Mouse (Mus musculus): ENCODE data around the gene Hbb-bh2.
A peak's percentile ranks its signal among the peaks of the same experiment; 100 is the strongest.
"Not testable (repeated sequence)": the region's sequence is repeated elsewhere in the genome, so short reads cannot be mapped to it uniquely, and the experiment has no call there.

Hbb-bh2 gene

GRCm38 (mm10) chr7:103840268-103840667 lies at the start of gene Hbb-bh2:
Hbb-bh2 (minus strand) TSS chr7:103840520.
- DNase-seq (ENCODE audit: low spot score in 2 of 2) = no peak

DNA sequence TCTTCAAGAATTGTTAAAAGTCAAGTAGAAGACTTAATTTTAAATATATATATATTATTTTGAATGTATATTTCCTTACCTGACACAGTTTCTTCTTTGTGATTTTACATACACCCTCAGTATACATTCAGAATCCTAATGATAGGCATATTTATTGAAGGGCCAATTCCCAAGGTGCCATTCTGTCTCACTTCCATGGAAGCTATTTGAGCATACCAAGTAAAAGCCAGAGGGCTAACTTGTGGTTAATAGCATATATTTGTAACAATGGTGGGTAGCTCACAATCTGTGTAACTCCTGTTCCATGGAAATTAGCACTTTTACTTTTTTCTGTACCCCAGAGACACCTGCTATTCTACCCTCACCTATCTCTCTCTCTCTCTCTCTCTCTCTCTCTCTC lies 45.8 kb upstream of the Hbb-bh2 start, which contains the start of gene Olfr66:
Gene Olfr66, minus strand, starts transcription at position 101 of the 400 bp plus-strand sequence.
- no peak for DNase-seq (ENCODE audit: low spot score in 2 of 2)

DNA sequence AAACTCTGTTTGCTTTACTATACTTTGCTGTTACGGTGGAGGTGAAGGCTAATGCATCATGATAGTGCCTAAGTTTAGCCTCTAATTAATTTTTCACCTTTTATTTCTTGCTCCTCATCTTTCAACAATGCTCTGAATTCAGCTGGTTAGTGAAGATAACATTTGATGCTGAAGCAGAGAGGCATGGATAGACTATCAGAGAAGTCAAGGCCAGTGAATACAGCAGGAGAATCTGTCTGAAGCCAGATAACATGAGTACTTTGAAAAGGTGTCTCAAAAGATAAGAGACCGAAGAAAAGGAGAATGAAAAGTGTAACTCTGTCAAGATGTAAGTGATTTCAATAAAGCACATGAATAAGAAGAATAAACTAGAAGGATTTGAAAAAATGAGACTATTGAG lies 36.8 kb upstream of the Hbb-bh2 start:
- no peak for DNase-seq (ENCODE audit: low spot score in 2 of 2)

DNA sequence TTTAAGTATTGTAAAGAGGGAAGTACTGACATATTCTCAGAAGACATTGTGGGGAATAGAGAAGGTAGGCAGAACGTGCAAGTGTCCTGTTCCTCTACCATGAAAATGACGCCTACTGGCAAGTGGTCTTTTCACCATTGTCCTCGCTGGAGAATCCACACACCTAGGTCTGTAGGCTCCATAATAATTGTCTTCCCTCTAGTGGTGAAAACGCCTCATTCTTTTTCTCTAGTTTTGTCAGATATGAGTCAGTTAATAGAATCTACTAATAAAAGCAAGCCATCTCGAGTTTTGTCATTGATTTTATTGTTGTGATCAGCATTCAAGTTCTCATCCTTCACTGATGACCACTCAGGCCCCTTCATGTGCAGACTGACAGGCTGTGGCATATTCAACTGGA lies 34.1 kb upstream of the Hbb-bh2 start:
- no peak for DNase-seq (ENCODE audit: low spot score in 2 of 2)

GRCm38 (mm10) chr7:103873064-103873463 lies 32.7 kb upstream of the Hbb-bh2 start:
- DNase-seq (ENCODE audit: low spot score in 2 of 2) = peak in 1 of 2 experiments; percentile 55

GRCm38 (mm10) chr7:103870667-103871066 lies 30.3 kb upstream of the Hbb-bh2 start:
- peak in 1 of 2 experiments; percentile 62 for DNase-seq (ENCODE audit: low spot score in 2 of 2)

DNA sequence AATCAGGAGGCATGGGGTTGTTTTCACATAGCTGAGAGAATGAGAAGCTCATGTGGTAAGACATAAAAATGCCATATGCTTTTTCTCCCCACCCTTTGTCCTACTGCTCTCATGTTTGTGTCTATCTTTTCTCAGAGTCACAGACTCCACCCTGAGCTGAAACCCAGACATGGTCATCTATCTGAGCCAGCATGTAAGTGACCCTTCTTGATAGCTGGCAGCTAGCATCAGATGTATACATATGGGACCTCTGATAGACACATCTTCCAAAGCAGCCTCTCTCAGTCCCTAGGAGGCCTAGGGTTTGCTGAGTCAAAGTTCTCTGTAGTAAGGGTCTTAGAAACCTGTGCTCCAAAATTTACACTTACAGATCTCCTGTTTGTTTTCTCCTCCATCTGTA lies 25.4 kb upstream of the Hbb-bh2 start:
- DNase-seq (ENCODE audit: low spot score in 2 of 2) = peak in 1 of 2 experiments; percentile 49

- no peak for DNase-seq (ENCODE audit: low spot score in 2 of 2)
Observed at GRCm38 (mm10) chr7:103861531-103861930, 21.2 kb upstream of the Hbb-bh2 start.

GRCm38 (mm10) chr7:103860855-103861254 lies 20.5 kb upstream of the Hbb-bh2 start:
- DNase-seq (ENCODE audit: low spot score in 2 of 2) = peak; percentile 77 to 91

DNA sequence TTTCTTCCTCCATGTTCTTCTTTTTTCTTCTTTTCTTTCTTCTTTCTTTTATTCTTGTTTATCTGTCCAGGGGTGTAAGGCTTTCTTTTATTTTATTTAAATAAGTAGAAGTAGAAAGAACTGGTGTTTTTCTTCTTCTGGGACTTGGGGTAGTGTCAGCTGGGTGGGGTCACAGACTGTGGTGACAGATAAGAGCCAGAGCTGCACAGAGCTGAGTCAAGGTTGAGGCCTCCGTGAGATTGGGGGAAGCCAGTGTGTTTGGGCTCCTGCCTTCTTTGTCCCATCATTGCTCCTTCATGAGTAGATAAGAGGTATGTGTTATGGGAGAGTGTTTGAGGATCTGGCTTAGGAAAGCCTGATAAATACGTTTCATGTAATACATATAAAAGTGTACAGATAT lies 18.8 kb upstream of the Hbb-bh2 start:
- peak in 1 of 2 experiments; percentile 81 for DNase-seq (ENCODE audit: low spot score in 2 of 2)

GRCm38 (mm10) chr7:103854669-103855068 lies 14.3 kb upstream of the Hbb-bh2 start:
- no peak for DNase-seq (ENCODE audit: low spot score in 2 of 2)

- DNase-seq (ENCODE audit: low spot score in 2 of 2) = no peak
Observed at GRCm38 (mm10) chr7:103853090-103853489, 12.8 kb upstream of the Hbb-bh2 start, which contains the start of gene Hbb-y. Hbb-y (minus strand) TSS chr7:103853216.

GRCm38 (mm10) chr7:103844525-103845325 lies 4.4 kb upstream of the Hbb-bh2 start:
- no peak for DNase-seq (ENCODE audit: low spot score in 2 of 2)

DNA sequence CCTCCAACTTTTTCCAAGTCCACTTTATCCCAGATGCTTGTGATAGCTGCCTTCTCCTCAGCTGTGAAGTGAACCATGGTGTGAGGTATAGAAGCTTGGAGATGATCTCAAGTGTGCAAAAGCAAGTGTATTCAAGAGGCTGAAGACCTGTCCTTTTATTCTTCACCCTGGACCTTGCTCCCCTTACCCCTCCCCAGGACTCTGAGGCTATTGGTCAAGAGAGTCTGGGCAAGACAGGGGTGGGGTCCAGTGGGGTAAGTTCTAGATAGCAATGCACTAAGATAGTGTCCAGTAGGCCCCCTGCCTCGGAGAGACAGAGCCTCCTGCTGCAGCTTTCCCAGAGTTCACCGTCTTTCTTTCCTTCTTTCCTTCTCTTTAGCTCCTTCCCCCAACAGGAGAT lies 2.7 kb upstream of the Hbb-bh2 start, which contains the start of gene Hbb-bh1:
Gene Hbb-bh1, minus strand, starts transcription at position 131 of the 400 bp plus-strand sequence.
- DNase-seq (ENCODE audit: low spot score in 2 of 2) = no peak

- DNase-seq (ENCODE audit: low spot score in 2 of 2) = peak; percentile 83 to 85
Observed at GRCm38 (mm10) chr7:103827808-103828207, 12.5 kb downstream of the Hbb-bh2 start, which contains the start of gene Hbb-bs. Hbb-bs (minus strand) TSS chr7:103828096.

DNA sequence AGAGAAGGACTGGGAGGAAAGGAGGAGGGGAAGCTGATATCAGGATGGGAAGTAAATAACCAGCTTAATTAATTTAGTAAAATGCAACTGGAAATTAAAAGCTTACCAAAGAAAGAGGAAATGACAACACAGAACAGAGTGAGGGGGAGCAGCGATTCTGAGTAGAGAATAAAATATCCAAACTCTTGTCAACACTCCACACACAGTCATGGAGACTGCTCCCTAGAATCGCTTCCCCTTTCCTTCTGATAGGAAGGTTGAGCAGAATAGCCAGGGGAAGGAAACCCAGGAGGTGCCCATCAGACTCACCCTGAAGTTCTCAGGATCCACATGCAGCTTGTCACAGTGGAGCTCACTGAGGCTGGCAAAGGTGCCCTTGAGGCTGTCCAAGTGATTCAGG lies 13.2 kb downstream of the Hbb-bh2 start:
- DNase-seq (ENCODE audit: low spot score in 2 of 2) = not testable (repeated sequence)

DNA sequence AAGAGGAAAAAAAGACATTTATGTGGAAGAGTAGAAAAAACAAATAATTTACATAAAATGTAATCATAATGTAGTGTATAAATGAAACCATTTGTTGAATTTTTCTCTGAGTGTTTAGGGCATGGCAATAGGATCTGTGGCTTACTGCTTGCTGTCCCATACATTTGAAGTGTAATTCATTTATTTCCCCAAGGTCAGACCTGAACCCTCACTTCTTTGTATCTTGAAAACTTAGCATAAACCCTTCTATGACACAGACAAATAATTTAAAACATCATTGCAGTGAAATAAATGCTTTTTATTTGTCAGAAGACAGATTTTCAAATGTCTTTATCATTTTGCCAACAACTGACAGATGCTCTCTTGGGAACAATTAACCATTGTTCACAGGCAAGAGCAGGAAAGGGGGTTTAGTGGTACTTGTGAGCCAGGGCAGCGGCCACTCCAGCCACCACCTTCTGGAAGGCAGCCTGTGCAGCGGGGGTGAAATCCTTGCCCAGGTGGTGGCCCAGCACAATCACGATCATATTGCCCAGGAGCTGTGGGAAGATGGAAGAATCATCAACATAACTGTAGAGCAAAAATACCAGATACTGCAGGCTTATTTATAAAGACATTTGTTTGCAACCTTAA lies 13.9 kb downstream of the Hbb-bh2 start:
- DNase-seq (ENCODE audit: low spot score in 2 of 2) = peak; percentile 52 to 66

- DNase-seq (ENCODE audit: low spot score in 2 of 2) = peak in 1 of 2 experiments; percentile 39
Observed at GRCm38 (mm10) chr7:103825536-103826254, 14.6 kb downstream of the Hbb-bh2 start.

DNA sequence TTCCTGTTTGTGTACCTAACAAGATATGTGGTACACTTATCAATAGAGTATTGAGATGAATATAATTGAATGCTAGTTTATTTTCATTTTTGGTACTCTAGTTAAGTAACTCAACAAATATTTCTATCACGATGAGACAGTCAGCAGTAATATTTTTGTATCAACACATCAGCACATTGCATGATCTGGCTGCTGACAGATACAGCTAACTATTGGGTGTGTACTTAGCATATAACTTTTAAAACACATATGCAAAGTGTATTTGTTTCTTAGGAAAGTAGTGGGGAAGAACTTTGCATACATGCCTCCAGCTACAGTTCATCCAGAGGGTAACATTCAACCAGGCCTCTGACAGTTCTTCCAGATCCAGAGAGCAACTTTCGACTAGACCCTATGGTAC lies 15.7 kb downstream of the Hbb-bh2 start:
- DNase-seq (ENCODE audit: low spot score in 2 of 2) = no peak

- not testable (repeated sequence) for DNase-seq (ENCODE audit: low spot score in 2 of 2)
Observed at GRCm38 (mm10) chr7:103815085-103815484, 25.2 kb downstream of the Hbb-bh2 start.

GRCm38 (mm10) chr7:103813766-103814165 lies 26.6 kb downstream of the Hbb-bh2 start, which contains the start of gene Hbb-bt:
Hbb-bt (minus strand) TSS chr7:103813996.
- peak; percentile 82 to 84 for DNase-seq (ENCODE audit: low spot score in 2 of 2)

GRCm38 (mm10) chr7:103813152-103813551 lies 27.2 kb downstream of the Hbb-bh2 start:
- not testable (repeated sequence) for DNase-seq (ENCODE audit: low spot score in 2 of 2)

Data from spleen, postnatal 10 days (tissue).